23 mouse cellular contexts compared by ENCODE assay signal in genomic region chr10:112605592-112605991, GRCm38 (mm10).
DNase-seq lines count a peak whose midpoint lies in the region; ATAC-seq lines count a peak whose summit lies in the region.
"Had no signal": no experiment of that assay in that cellular context is flagged by ENCODE, and none has a peak within 500 bp of the region (broad histone marks: within the 10 kb centered on the region; RNA-seq: fewer than 3 reads in every experiment).

No protein-coding gene starts in this region.

- 73% methylated on average over 2 of the region's 2 CpGs for WGBS in forebrain, embryonic 13.5 days
- WGBS in hindbrain, embryonic 12.5 days, result 84% methylated on average over 2 of the region's 2 CpGs

- H3K36me3 ChIP-seq in forebrain, embryonic 13.5 days (ENCODE audit: poor library complexity, severe bottlenecking), result no peaks in the 10 kb centered on the region
- no peaks in the 10 kb centered on the region for H3K36me3 ChIP-seq in hindbrain, embryonic 12.5 days
- H3K36me3 ChIP-seq: embryonic facial prominence, embryonic 15.5 days; forebrain, embryonic 12.5 days; G1E; heart, embryonic 13.5 days; hindbrain, embryonic 13.5 days had no signal

- no peaks in the 10 kb centered on the region for H3K4me1 ChIP-seq in forebrain, embryonic 13.5 days
- H3K4me1 ChIP-seq in hindbrain, embryonic 12.5 days, result no peaks in the 10 kb centered on the region
- H3K4me1 ChIP-seq: embryonic facial prominence, embryonic 15.5 days; forebrain, embryonic 12.5 days; heart, embryonic 13.5 days; hindbrain, embryonic 13.5 days had no signal

- H3K27me3 ChIP-seq in forebrain, embryonic 13.5 days, result no peaks in the 10 kb centered on the region
- H3K27me3 ChIP-seq in hindbrain, embryonic 12.5 days, result no peaks in the 10 kb centered on the region
- H3K27me3 ChIP-seq: embryonic facial prominence, embryonic 15.5 days; forebrain, embryonic 12.5 days; heart, embryonic 13.5 days; hindbrain, embryonic 13.5 days had no signal

- ATAC-seq in forebrain, embryonic 13.5 days, result no peak
- ATAC-seq in hindbrain, embryonic 12.5 days (ENCODE audit: low FRiP score), result no peak
- ATAC-seq: activated CD4-positive, CD25-positive, alpha-beta regulatory T cell, adult 4 months; forebrain, postnatal 0 days; hindbrain, postnatal 0 days had no signal

- no peaks in the 10 kb centered on the region for H3K9me3 ChIP-seq in forebrain, embryonic 13.5 days (replicated peaks)
- no peaks in the 10 kb centered on the region for H3K9me3 ChIP-seq in hindbrain, embryonic 12.5 days (replicated peaks)
- H3K9me3 ChIP-seq: embryonic facial prominence, embryonic 15.5 days; forebrain, embryonic 12.5 days; heart, embryonic 13.5 days; hindbrain, embryonic 13.5 days had no signal

- no peak overlapping the region for H3K9ac ChIP-seq in forebrain, embryonic 13.5 days
- no peak overlapping the region for H3K9ac ChIP-seq in hindbrain, embryonic 12.5 days
- H3K9ac ChIP-seq: embryonic facial prominence, embryonic 15.5 days; forebrain, embryonic 12.5 days; forebrain, postnatal 0 days; heart, embryonic 13.5 days; hindbrain, embryonic 13.5 days had no signal

- no peak overlapping the region for H3K4me2 ChIP-seq in forebrain, embryonic 13.5 days
- no peak overlapping the region for H3K4me2 ChIP-seq in hindbrain, embryonic 12.5 days (replicated peaks)
- H3K4me2 ChIP-seq: embryonic facial prominence, embryonic 15.5 days; forebrain, embryonic 12.5 days; heart, embryonic 13.5 days; hindbrain, embryonic 13.5 days had no signal

- no peak overlapping the region for H3K27ac ChIP-seq in forebrain, embryonic 13.5 days
- no peak overlapping the region for H3K27ac ChIP-seq in hindbrain, embryonic 12.5 days
- H3K27ac ChIP-seq: embryonic facial prominence, embryonic 15.5 days; forebrain, embryonic 12.5 days; heart, embryonic 13.5 days; hindbrain, embryonic 13.5 days; hindbrain, postnatal 0 days had no signal

- H3K4me3 ChIP-seq in forebrain, embryonic 13.5 days, result no peak overlapping the region
- H3K4me3 ChIP-seq in hindbrain, embryonic 12.5 days, result no peak overlapping the region
- H3K4me3 ChIP-seq: embryonic facial prominence, embryonic 15.5 days; forebrain, embryonic 12.5 days; heart, embryonic 13.5 days; hindbrain, embryonic 13.5 days had no signal

- DNase-seq in adrenal gland, postnatal 10 days, result peak; percentile 29
- DNase-seq in adrenal gland, postnatal 4 days (ENCODE audit: low spot score in 2 of 2), result no peak
- DNase-seq in 3134 (ENCODE audit: extremely low read depth, insufficient read length, low spot score), result peak; percentile 28
- peak; percentile 33 for DNase-seq in NIH3T3 (ENCODE audit: low read depth)
- peak; percentile 2 for DNase-seq in fibroblast of lung, adult 2 months (ENCODE audit: low read depth)
- DNase-seq: adrenal gland, adult 2 months; cerebellum, adult 11 months; cerebellum, adult 8-10 months; cerebellum, postnatal 14 days; embryo, embryonic 11 days; forebrain, postnatal 0 days; gastrocnemius, postnatal 14 days; heart, postnatal 4 days; kidney, adult 11 months had no signal

Comparison
In these comparisons a context has a peak if more than half of its experiments do, and no peak if none do; other contexts are left out.
1. DNase-seq: peak in adrenal gland, postnatal 10 days (single experiment), 3134 (single experiment), NIH3T3 (single experiment) and fibroblast of lung, adult 2 months (single experiment); none in adrenal gland, postnatal 4 days (0 of 2).